Mouse (Mus musculus): ENCODE data around the gene Sgsm3. TPM values are rescaled to one million over a fixed set of nuclear protein-coding genes. Genes with fewer than 3 reads are reported as not detected.

The Sgsm3 gene
- total RNA-seq, 2 experiments from 2014 or later, result 7.2 to 21.7 TPM

GRCm38 (mm10) chr15:81060975-81061374, 83.4 kb downstream of the Sgsm3 start:
- no peak for ATAC-seq (replicated peaks; ENCODE audit: poor library complexity)

Other genes with a start within 250 kb of the Sgsm3 start
- gene Adsl, start 29.3 kb upstream of the Sgsm3 start, total RNA-seq (2015), result 45.5 and 46.5 TPM in 2 replicates
- 164 and 185 TPM in 2 replicates for gene Adsl, start 29.3 kb upstream of the Sgsm3 start, total RNA-seq (2017)
- gene Mrtfa, start 213.0 kb downstream of the Sgsm3 start, total RNA-seq (2015), result 24.5 and 27.3 TPM in 2 replicates
- gene Mrtfa, start 213.0 kb downstream of the Sgsm3 start, total RNA-seq (2017), result 11.1 and 17.6 TPM in 2 replicates

All from megakaryocyte progenitor cell, adult 5-6 weeks (primary cell).